Mouse (Mus musculus): ENCODE results near the gene Rnls. TPM values are rescaled to one million over a fixed set of nuclear protein-coding genes. Genes with fewer than 3 reads are reported as not detected.
"Not testable (repeated sequence)": the region's sequence is repeated elsewhere in the genome, so short reads cannot be mapped to it uniquely, and the experiment has no call there.

Gene Rnls
- polyA plus RNA-seq (2014; fragmentation: Nextera tagmentation; extraction: Ambion mirVana): 7.5 and 9.2 TPM in 2 replicates

DNA sequence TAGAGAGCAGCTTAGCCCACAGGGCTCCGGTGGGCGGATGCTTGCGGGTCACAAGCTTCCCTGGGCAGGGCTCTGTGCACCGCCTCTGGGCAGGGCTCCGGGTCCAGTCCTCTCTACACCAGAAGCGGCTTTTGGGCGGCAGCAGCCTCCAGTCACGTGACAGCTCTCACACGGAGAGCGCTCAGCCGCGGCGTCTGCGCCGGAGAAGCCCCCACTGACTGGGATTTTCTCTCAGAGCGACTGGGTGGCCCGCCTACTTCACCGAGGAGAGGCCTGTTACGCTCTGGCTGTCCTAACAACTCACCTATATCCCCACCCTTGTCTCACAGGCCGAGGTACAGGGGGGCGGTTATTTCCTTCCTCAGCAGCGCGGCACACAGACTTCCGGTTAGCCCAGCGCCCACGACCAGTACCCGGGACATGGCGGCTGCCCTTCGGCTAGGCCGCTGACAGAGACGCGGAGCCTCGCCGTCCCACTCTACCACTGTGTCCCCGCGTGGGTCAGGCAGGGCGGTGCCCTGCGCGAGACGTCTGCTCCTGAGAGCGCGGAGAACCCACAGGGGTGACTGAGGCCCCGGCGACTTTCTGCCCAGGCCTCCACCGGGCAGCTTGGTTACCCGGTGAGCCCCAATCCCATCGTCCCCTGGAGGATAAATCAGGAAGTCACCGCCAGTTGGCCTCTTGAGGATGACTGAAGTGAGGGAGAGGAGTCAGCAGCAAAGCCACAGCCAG lies at the start of gene Rnls:
Rnls (minus strand) TSS at position 645 of the 732 bp plus-strand sequence.
- no peaks in the 10 kb centered on the region for H3K27me3 ChIP-seq (ENCODE audit: control insufficient read depth, insufficient read depth, low read length)
- no peaks in the 10 kb centered on the region for H3K36me3 ChIP-seq (ENCODE audit: control insufficient read depth, insufficient read depth, low read length)
- peak within 1 kb of the TSS; percentile 81 for H3K27ac ChIP-seq (ENCODE audit: low read depth, low read length)
- H3K4me1 ChIP-seq (ENCODE audit: control insufficient read depth, insufficient read depth, low read length): no peaks in the 10 kb centered on the region; the same call in 1 of the 2 replicates
- H3K9me3 ChIP-seq (ENCODE audit: control insufficient read depth, low read length): no peaks in the 10 kb centered on the region
- peak within 1 kb of the TSS; percentile 66 for H3K4me2 ChIP-seq
- H3K4me3 ChIP-seq (ENCODE audit: low read depth, low read length): peak within 1 kb of the TSS; percentile 54
- ATAC-seq (ENCODE audit: low FRiP score): peak; percentile 99
- DNase-seq (ENCODE audit: low spot score, missing footprints): peak; percentile 98
- 2% methylated on average over 48 of the region's 48 CpGs for WGBS
- H3K9ac ChIP-seq (ENCODE audit: low read length): peak within 1 kb of the TSS; percentile 85

DNA sequence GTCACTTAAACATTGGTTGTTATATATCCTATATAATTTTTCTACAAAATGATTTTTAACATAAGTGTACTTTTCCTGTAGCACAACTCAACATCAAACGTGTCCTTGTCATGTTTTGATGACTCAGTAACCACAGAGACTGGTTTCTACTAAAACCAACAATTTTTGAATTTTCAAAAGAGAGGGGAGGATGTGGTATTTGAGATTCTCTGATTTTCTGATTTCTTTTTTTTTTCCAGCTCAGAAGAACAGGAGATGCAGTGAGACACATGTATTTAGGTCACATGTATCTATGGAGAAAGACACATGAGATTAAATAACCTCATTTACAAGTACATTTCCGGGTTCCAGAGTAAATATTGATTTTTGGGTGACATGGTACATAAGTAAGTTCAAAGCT lies 37.4 kb upstream of the Rnls start:
- no peaks in the 10 kb centered on the region for H3K27me3 ChIP-seq (ENCODE audit: control insufficient read depth, insufficient read depth, low read length)
- DNase-seq (ENCODE audit: low spot score, missing footprints): no peak
- no peaks in the 10 kb centered on the region for H3K4me1 ChIP-seq (ENCODE audit: control insufficient read depth, insufficient read depth, low read length)
- no peak for ATAC-seq (ENCODE audit: low FRiP score)
- H3K36me3 ChIP-seq (ENCODE audit: control insufficient read depth, insufficient read depth, low read length): no peaks in the 10 kb centered on the region
- no peaks in the 10 kb centered on the region for H3K9me3 ChIP-seq (ENCODE audit: control insufficient read depth, low read length)
- 60% methylated on average over 2 of the region's 2 CpGs for WGBS
- H3K4me2 ChIP-seq: no peak overlapping the region
- no peak overlapping the region for H3K4me3 ChIP-seq (ENCODE audit: low read depth, low read length)
- no peak overlapping the region for H3K27ac ChIP-seq (ENCODE audit: low read depth, low read length)
- H3K9ac ChIP-seq (ENCODE audit: low read length): no peak overlapping the region

- WGBS: 85% methylated on average over 9 of the region's 9 CpGs
- not testable (repeated sequence) for H3K9ac ChIP-seq (ENCODE audit: low read length); H3K9me3 ChIP-seq (ENCODE audit: control insufficient read depth, low read length); H3K36me3 ChIP-seq (ENCODE audit: control insufficient read depth, insufficient read depth, low read length); DNase-seq (ENCODE audit: low spot score, missing footprints); H3K4me2 ChIP-seq; H3K27ac ChIP-seq (ENCODE audit: low read depth, low read length); H3K27me3 ChIP-seq (ENCODE audit: control insufficient read depth, insufficient read depth, low read length); ATAC-seq (ENCODE audit: low FRiP score); H3K4me1 ChIP-seq (ENCODE audit: control insufficient read depth, insufficient read depth, low read length); H3K4me3 ChIP-seq (ENCODE audit: low read depth, low read length)
Measured at GRCm38 (mm10) chr19:33419368-33419767, 27.3 kb upstream of the Rnls start.

DNA sequence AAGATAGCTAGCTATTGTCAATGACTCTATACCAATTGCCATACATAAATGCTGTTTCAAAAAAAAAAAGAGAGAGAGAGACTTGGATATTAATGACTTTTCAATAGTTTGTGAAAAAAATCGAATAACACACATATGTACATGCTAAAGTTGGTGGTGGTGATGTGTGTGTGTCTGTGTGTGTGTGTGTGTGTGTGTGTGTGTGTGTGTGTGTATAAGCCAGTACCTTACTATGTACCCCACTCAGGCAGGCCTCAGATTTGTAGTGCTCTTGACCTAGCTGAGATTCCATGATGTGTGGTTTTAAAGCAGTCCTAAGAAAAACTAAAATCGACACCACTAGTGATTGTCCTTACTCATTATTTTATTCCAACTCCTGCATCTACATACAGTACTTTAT lies 11.3 kb downstream of the Rnls start:
- H3K9ac ChIP-seq (ENCODE audit: low read length): no peak overlapping the region
- no peaks in the 10 kb centered on the region for H3K36me3 ChIP-seq (ENCODE audit: control insufficient read depth, insufficient read depth, low read length)
- WGBS: 87% methylated on average over 2 of the region's 2 CpGs
- ATAC-seq (ENCODE audit: low FRiP score) (0 out of 2 replicates have a peak, but pooled peaks have one; percentile 27), DNase-seq (ENCODE audit: low spot score, missing footprints) (no peak)
- H3K27ac ChIP-seq (ENCODE audit: low read depth, low read length): no peak overlapping the region
- H3K4me1 ChIP-seq (ENCODE audit: control insufficient read depth, insufficient read depth, low read length): no peaks in the 10 kb centered on the region
- H3K4me3 ChIP-seq (ENCODE audit: low read depth, low read length): no peak overlapping the region
- H3K4me2 ChIP-seq: no peak overlapping the region
- no peaks in the 10 kb centered on the region for H3K27me3 ChIP-seq (ENCODE audit: control insufficient read depth, insufficient read depth, low read length)
- no peaks in the 10 kb centered on the region for H3K9me3 ChIP-seq (ENCODE audit: control insufficient read depth, low read length)

GRCm38 (mm10) chr19:33380386-33380785 lies 11.7 kb downstream of the Rnls start:
- WGBS: 26% methylated on average over 3 of the region's 3 CpGs

GRCm38 (mm10) chr19:33368808-33369207 lies 23.3 kb downstream of the Rnls start:
- Histone ChIP-seq H3K27me3 (ENCODE audit: control insufficient read depth, insufficient read depth, low read length) (no peaks in the 10 kb centered on the region), H3K4me2 (no peak overlapping the region), H3K27ac (ENCODE audit: low read depth, low read length) (no peak overlapping the region), H3K4me3 (ENCODE audit: low read depth, low read length) (no peak overlapping the region), H3K9me3 (ENCODE audit: control insufficient read depth, low read length) (no peaks in the 10 kb centered on the region), H3K36me3 (ENCODE audit: control insufficient read depth, insufficient read depth, low read length) (no peaks in the 10 kb centered on the region), H3K4me1 (ENCODE audit: control insufficient read depth, insufficient read depth, low read length) (no peaks in the 10 kb centered on the region), H3K9ac (ENCODE audit: low read length) (no peak overlapping the region)
- no peak for DNase-seq (ENCODE audit: low spot score, missing footprints)
- 79% methylated on average over 2 of the region's 2 CpGs for WGBS
- no peak for ATAC-seq (ENCODE audit: low FRiP score)

More at GRCm38 (mm10) chr19:33380386-33380785, 11.7 kb downstream of the Rnls start:
- Histone ChIP-seq H3K27me3 (ENCODE audit: control insufficient read depth, insufficient read depth, low read length) (no peaks in the 10 kb centered on the region), H3K36me3 (ENCODE audit: control insufficient read depth, insufficient read depth, low read length) (no peaks in the 10 kb centered on the region), H3K4me3 (ENCODE audit: low read depth, low read length) (no peak overlapping the region), H3K27ac (ENCODE audit: low read depth, low read length) (no peak overlapping the region), H3K4me1 (ENCODE audit: control insufficient read depth, insufficient read depth, low read length) (no peaks in the 10 kb centered on the region), H3K9me3 (ENCODE audit: control insufficient read depth, low read length) (no peaks in the 10 kb centered on the region), H3K9ac (ENCODE audit: low read length) (no peak overlapping the region), H3K4me2 (no peak overlapping the region)
- ATAC-seq (ENCODE audit: low FRiP score) (peak; percentile 70), DNase-seq (ENCODE audit: low spot score, missing footprints) (peak; percentile 92)

GRCm38 (mm10) chr19:33366661-33367060 lies 25.4 kb downstream of the Rnls start:
- Histone ChIP-seq H3K27ac (ENCODE audit: low read depth, low read length) (no peak overlapping the region), H3K4me1 (ENCODE audit: control insufficient read depth, insufficient read depth, low read length) (no peaks in the 10 kb centered on the region), H3K4me3 (ENCODE audit: low read depth, low read length) (no peak overlapping the region), H3K9ac (ENCODE audit: low read length) (no peak overlapping the region), H3K27me3 (ENCODE audit: control insufficient read depth, insufficient read depth, low read length) (no peaks in the 10 kb centered on the region), H3K9me3 (ENCODE audit: control insufficient read depth, low read length) (no peaks in the 10 kb centered on the region), H3K36me3 (ENCODE audit: control insufficient read depth, insufficient read depth, low read length) (no peaks in the 10 kb centered on the region), H3K4me2 (no peak overlapping the region)
- WGBS: 22% methylated on average over 3 of the region's 3 CpGs
- ATAC-seq (ENCODE audit: low FRiP score) (peak; percentile 91), DNase-seq (ENCODE audit: low spot score, missing footprints) (peak; percentile 96)

DNA sequence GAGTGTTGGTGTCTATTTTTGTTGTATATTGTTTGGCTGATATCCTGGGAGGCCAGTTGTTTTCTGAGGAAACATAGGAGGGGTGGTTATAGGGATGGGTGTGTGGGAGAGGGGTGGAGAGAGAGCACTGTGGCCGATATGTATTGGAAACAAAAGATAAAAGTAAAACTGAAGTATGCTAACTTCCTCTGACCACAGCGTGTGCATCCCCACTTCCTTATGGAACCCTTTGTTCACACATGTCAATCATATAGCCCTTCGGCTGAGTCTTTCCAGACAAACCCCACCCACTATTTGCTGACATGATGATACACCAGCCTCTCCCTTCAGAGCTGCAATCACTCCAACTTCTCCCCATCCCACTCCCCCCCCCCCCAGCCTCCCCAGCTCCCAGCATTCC lies 35.1 kb downstream of the Rnls start:
- DNase-seq (ENCODE audit: low spot score, missing footprints): peak; percentile 57
- Histone ChIP-seq H3K4me2 (no peak overlapping the region), H3K4me3 (ENCODE audit: low read depth, low read length) (no peak overlapping the region), H3K4me1 (ENCODE audit: control insufficient read depth, insufficient read depth, low read length) (0 out of 2 replicates have a peak, but pooled peaks cover 3% of the 10 kb centered on the region), H3K36me3 (ENCODE audit: control insufficient read depth, insufficient read depth, low read length) (no peaks in the 10 kb centered on the region), H3K27me3 (ENCODE audit: control insufficient read depth, insufficient read depth, low read length) (no peaks in the 10 kb centered on the region), H3K9ac (ENCODE audit: low read length) (no peak overlapping the region), H3K9me3 (ENCODE audit: control insufficient read depth, low read length) (no peaks in the 10 kb centered on the region), H3K27ac (ENCODE audit: low read depth, low read length) (no peak overlapping the region)
- no peak for ATAC-seq (ENCODE audit: low FRiP score)
- 73% methylated on average over 3 of the region's 3 CpGs for WGBS

DNA sequence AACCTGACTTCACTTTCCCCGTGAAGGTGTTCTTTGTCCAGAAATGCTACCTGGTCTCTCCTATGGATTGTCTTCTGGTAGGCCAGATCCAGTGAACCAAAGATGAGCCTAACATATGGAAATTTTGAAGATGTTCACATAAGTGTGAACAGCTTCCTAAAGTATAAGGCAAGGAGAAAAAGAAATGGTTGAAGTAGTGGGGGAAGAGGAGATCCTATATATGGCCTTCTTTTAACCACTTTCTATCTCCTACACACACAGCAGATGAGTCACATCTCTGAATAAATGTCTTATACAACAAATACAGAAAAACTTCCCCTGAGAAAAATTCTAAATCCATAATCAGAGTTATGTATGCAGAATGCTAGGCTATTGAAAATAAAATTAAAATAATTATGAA lies 52.0 kb downstream of the Rnls start:
- Histone ChIP-seq H3K4me1 (ENCODE audit: control insufficient read depth, insufficient read depth, low read length) (no peaks in the 10 kb centered on the region), H3K4me3 (ENCODE audit: low read depth, low read length) (no peak overlapping the region), H3K9me3 (ENCODE audit: control insufficient read depth, low read length) (no peaks in the 10 kb centered on the region), H3K4me2 (no peak overlapping the region), H3K9ac (ENCODE audit: low read length) (no peak overlapping the region), H3K36me3 (ENCODE audit: control insufficient read depth, insufficient read depth, low read length) (no peaks in the 10 kb centered on the region), H3K27me3 (ENCODE audit: control insufficient read depth, insufficient read depth, low read length) (no peaks in the 10 kb centered on the region), H3K27ac (ENCODE audit: low read depth, low read length) (no peak overlapping the region)
- no peak for ATAC-seq (ENCODE audit: low FRiP score)
- WGBS: 100% methylated on average over 1 of the region's 1 CpGs
- peak; percentile 14 for DNase-seq (ENCODE audit: low spot score, missing footprints)
